Mouse (Mus musculus) CH12.LX (cell line): ENCODE data around the gene Ptgdr2.

ENCODE experiments used
- CHD2 ChIP-seq: IDR thresholded peaks from 2 replicates; pipeline ENCODE4 v1.6.1; 2011; ENCODE audit warnings: low read length, improper control_type of control experiment
- CTCF ChIP-seq, 2 experiments: IDR thresholded peaks in 1 of 2; conservative IDR thresholded peaks in 1 of 2; 2 replicates each; pipeline ENCODE4 v1.5.1; 2011 to 2012; ENCODE audit warnings: low read depth in 2 of 2, low read length in 2 of 2, improper control_type of control experiment in 1 of 2, inconsistent platforms in 1 of 2, mild to moderate bottlenecking in 1 of 2, moderate library complexity in 1 of 2
- ETS1 ChIP-seq: conservative IDR thresholded peaks from 2 replicates; pipeline ENCODE4 v1.6.1; 2012; ENCODE audit warnings: low read depth, mild to moderate bottlenecking, inconsistent platforms, low read length, improper control_type of control experiment, moderate library complexity
- MAZ ChIP-seq: IDR thresholded peaks from 2 replicates; pipeline ENCODE4 v1.6.1; 2012; ENCODE audit warnings: low read depth, mild to moderate bottlenecking, inconsistent platforms, low read length, improper control_type of control experiment, moderate library complexity
- NELFE ChIP-seq: IDR thresholded peaks from 2 replicates; pipeline ENCODE4 v1.6.1; 2011; ENCODE audit warnings: low read depth, low read length, improper control_type of control experiment
- POLR2A ChIP-seq: IDR thresholded peaks from 2 replicates; pipeline ENCODE4 v1.6.1; 2011; ENCODE audit warnings: low read depth, mild to moderate bottlenecking, improper control_type of control experiment, low read length
- RAD21 ChIP-seq: IDR thresholded peaks from 2 replicates; pipeline ENCODE4 v1.6.1; 2011; ENCODE audit warnings: low read depth, mild to moderate bottlenecking, low read length, improper control_type of control experiment, moderate library complexity
- UBTF ChIP-seq: IDR thresholded peaks from 2 replicates; pipeline ENCODE4 v1.6.1; 2012; ENCODE audit warnings: low read depth, mild to moderate bottlenecking, inconsistent platforms, low read length, improper control_type of control experiment, moderate library complexity
- ZC3H11A ChIP-seq: IDR thresholded peaks from 2 replicates; pipeline ENCODE4 v1.6.1; 2012; ENCODE audit warnings: low read depth, mild to moderate bottlenecking, inconsistent platforms, low read length, improper control_type of control experiment
- ZNF384 ChIP-seq: IDR thresholded peaks from 2 replicates; pipeline ENCODE4 v1.6.1; 2012; ENCODE audit warnings: low read depth, low read length, improper control_type of control experiment, inconsistent platforms

- TF ChIP-seq ETS1 = no peak
- no peak for TF ChIP-seq ZNF384
- TF ChIP-seq CHD2 = no peak
- no peak for TF ChIP-seq POLR2A
- TF ChIP-seq CTCF (conservative IDR thresholded peaks at IDR 0.05 in 1 of 2, IDR thresholded peaks at IDR 0.05 in 1 of 2; ENCODE audit: low read depth in 2 of 2, low read length in 2 of 2) = no peak
- TF ChIP-seq RAD21 = no peak
- no peak for TF ChIP-seq NELFE
- TF ChIP-seq MAZ = no peak
- TF ChIP-seq ZC3H11A = no peak
- no peak for TF ChIP-seq UBTF
Measured at GRCm38 (mm10) chr19:10896849-10897248, 40.1 kb upstream of the Ptgdr2 start.
